Mouse (Mus musculus): ENCODE data around the gene Tfec. TPM values are rescaled to one million over a fixed set of nuclear protein-coding genes. Genes with fewer than 3 reads are reported as not detected.

Tfec gene
- 3.0 and 3.6 TPM in 2 replicates for polyA plus RNA-seq (2015; fragmentation: Nextera tagmentation; extraction: Ambion mirVana)

DNA sequence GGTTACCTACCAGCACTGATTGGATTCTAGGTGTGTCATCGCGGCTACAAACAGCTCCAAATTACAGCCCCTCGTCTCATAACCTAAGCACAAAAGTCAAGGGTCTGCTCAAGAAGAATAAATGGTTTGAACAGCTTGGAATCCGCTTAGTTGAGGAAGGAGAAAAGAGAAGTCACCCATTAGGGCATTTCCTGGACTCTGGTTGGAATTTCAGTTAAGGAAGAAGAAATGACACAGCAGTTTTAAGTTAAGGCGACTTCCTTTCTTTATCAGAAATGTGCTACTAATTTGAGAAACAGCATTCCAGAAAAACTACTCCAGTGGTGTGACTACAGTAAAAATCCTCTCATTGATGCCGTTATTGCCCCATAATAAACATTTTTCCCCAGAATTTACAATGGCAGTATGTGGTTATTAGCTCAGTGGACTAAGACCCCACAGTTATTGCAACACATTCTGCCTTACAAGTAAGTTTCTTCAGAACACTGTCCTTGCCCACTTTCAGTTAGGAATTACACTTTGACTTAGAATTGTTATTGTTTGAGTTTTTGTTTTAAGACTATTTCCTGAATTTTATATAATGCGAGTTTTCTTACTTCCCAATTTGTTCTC lies at the start of gene Tfec:
Tfec (minus strand) TSS at position 191 of the 612 bp plus-strand sequence.
- DNase-seq (no peak), ATAC-seq (ENCODE audit: low read depth) (no peak)
- Histone ChIP-seq H3K9ac (no peak within 1 kb of the TSS), H3K4me1 (replicated peaks) (no peaks in the 10 kb centered on the region), H3K36me3 (no peaks in the 10 kb centered on the region), H3K9me3 (replicated peaks) (no peaks in the 10 kb centered on the region), H3K27me3 (no peaks in the 10 kb centered on the region), H3K27ac (no peak within 1 kb of the TSS), H3K4me2 (no peak within 1 kb of the TSS), H3K4me3 (replicated peaks) (peak within 1 kb of the TSS; percentile 18; the same call in 1 of the 2 replicates)
- 25% methylated on average over 7 of the region's 7 CpGs for WGBS (ENCODE audit: insufficient replicate concordance)

GRCm38 (mm10) chr6:16947837-16948236 lies 49.6 kb upstream of the Tfec start:
- no peaks in the 10 kb centered on the region for H3K36me3 ChIP-seq
- H3K27me3 ChIP-seq = no peaks in the 10 kb centered on the region
- DNase-seq = no peak
- H3K4me2 ChIP-seq = no peak overlapping the region
- ATAC-seq (ENCODE audit: low read depth) = no peak
- H3K4me1 ChIP-seq (replicated peaks) = no peaks in the 10 kb centered on the region
- H3K9me3 ChIP-seq (replicated peaks) = no peaks in the 10 kb centered on the region
- H3K27ac ChIP-seq = no peak overlapping the region
- 52% methylated on average over 3 of the region's 3 CpGs for WGBS (ENCODE audit: insufficient replicate concordance)
- no peak overlapping the region for H3K9ac ChIP-seq
- H3K4me3 ChIP-seq (replicated peaks) = no peak overlapping the region

DNA sequence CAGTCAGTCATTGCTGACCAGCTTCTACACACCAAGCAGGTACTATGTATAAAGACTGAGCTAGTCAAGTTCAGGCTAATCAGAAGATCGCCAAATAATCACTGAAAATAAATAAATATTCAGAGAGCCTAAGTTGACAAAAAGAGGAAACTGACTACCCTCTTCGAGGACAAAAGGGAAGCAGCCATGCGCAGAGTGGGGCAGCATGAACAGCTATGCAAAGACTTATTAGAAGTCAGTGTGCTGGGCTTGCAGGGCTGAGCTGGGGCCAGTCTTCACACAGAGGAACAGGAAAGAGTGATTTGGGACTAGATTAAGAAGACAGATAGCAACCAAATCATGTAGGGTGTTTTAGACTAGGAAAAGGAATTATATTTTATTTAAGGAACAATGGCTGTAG lies 45.3 kb upstream of the Tfec start:
- ATAC-seq (ENCODE audit: low read depth) (no peak), DNase-seq (no peak)
- no peak overlapping the region for H3K27ac ChIP-seq
- H3K9ac ChIP-seq = no peak overlapping the region
- no peaks in the 10 kb centered on the region for H3K36me3 ChIP-seq
- no peak overlapping the region for H3K4me2 ChIP-seq
- H3K9me3 ChIP-seq (replicated peaks) = no peaks in the 10 kb centered on the region
- H3K27me3 ChIP-seq = no peaks in the 10 kb centered on the region
- no peaks in the 10 kb centered on the region for H3K4me1 ChIP-seq (replicated peaks)
- H3K4me3 ChIP-seq (replicated peaks) = no peak overlapping the region
- WGBS (ENCODE audit: insufficient replicate concordance) = 14% methylated on average over 3 of the region's 3 CpGs

DNA sequence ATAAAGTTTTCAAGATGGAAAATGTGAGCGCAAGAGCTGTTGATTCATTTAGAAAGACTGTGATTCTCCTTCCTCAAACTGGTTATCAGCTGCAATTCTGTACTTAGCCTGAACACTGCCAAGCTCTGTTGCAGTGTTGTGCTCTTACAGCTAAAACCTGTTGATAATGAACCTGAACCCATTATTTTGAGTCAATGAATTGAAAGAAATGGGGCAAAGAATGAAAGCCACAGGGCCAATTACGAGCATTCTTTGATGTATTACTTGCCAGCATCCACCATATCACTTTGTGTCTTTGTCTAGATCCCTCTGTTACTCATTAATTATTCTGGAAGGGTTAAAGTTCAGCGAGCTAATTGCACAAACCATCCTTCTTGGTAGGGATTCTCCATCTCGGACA lies 44.2 kb upstream of the Tfec start:
- Histone ChIP-seq H3K4me2 (no peak overlapping the region), H3K9me3 (replicated peaks) (no peaks in the 10 kb centered on the region), H3K27me3 (no peaks in the 10 kb centered on the region), H3K9ac (no peak overlapping the region), H3K4me1 (replicated peaks) (no peaks in the 10 kb centered on the region), H3K36me3 (no peaks in the 10 kb centered on the region), H3K27ac (no peak overlapping the region), H3K4me3 (replicated peaks) (no peak overlapping the region)
- DNase-seq (no peak), ATAC-seq (ENCODE audit: low read depth) (no peak)
- 59% methylated on average over 4 of the region's 4 CpGs for WGBS (ENCODE audit: insufficient replicate concordance)

DNA sequence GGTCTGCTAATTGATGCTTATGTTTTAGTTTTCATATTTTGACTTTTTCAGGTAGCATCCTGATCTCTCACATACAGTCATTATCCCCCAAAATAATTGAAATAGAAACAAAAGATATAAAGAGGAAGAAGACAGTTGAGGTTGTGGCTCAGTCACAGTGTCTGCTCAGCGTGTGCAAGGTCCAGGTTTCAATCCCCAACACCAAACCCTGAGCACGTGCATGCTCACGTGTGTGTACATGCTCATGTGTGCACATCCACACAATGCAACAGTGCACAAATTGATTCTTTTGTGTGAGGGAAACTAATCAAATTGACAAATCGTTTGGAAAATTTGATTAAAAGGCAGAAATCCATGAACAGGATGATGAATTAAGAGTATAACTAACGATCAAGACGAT lies 32.8 kb upstream of the Tfec start:
- DNase-seq (no peak), ATAC-seq (ENCODE audit: low read depth) (no peak)
- H3K9ac ChIP-seq = no peak overlapping the region
- H3K4me2 ChIP-seq = no peak overlapping the region
- H3K27me3 ChIP-seq = no peaks in the 10 kb centered on the region
- H3K4me3 ChIP-seq (replicated peaks) = no peak overlapping the region
- no peaks in the 10 kb centered on the region for H3K36me3 ChIP-seq
- H3K9me3 ChIP-seq (replicated peaks) = no peaks in the 10 kb centered on the region
- 66% methylated on average over 6 of the region's 6 CpGs for WGBS (ENCODE audit: insufficient replicate concordance)
- no peak overlapping the region for H3K27ac ChIP-seq
- no peaks in the 10 kb centered on the region for H3K4me1 ChIP-seq (replicated peaks)

DNA sequence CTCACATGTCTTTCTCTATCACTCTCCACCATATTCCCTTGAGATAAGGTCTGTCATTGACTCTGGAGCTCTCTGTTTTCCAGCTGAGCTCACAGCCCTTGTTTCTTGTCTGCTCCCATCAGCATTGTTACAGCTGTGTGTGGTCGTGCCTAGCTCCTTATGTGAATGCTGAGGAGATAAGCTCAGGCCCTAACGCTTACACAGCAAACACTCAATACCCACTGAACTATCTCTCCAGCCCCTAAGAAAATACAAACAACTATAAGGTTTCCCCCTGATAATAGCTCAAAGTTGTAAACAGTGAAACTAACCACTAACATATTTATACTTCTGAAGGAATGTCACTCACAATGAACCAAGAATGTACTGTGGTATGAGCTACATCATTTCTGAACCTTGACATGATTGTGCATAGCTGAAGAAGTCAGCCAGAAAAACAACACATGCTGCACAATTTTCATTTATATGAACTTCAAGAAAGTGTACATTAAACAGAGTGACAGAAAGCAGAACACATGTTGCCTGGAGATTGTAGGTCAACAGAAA lies 21.9 kb upstream of the Tfec start:
- Histone ChIP-seq H3K9me3 (replicated peaks) (no peaks in the 10 kb centered on the region), H3K4me1 (replicated peaks) (no peaks in the 10 kb centered on the region), H3K9ac (no peak overlapping the region), H3K27me3 (no peaks in the 10 kb centered on the region), H3K36me3 (no peaks in the 10 kb centered on the region), H3K27ac (no peak overlapping the region), H3K4me3 (replicated peaks) (no peak overlapping the region), H3K4me2 (no peak overlapping the region)
- DNase-seq = no peak
- no peak for ATAC-seq (ENCODE audit: low read depth)
- WGBS (ENCODE audit: insufficient replicate concordance) = 13% methylated on average over 2 of the region's 2 CpGs

DNA sequence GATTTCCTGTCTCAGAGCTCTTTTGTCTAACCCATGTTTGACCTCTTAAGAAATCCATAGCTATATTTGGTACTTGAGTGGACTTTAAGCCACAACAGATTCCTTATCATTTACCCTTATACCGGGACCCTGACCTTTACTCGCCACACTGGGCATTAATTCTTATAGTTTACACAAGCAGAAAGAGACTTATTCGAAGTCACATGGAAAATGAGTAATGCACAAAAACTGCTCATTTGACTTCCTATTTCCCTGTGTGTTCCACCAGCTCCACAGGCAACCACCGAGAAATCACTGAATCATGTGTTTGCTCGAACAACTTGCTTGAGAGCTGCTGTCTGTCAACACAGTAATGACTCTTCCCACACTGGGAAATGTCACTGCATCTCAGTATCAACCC lies 6.4 kb downstream of the Tfec start:
- no peak for ATAC-seq (ENCODE audit: low read depth)
- 27% methylated on average over 5 of the region's 5 CpGs for WGBS (ENCODE audit: insufficient replicate concordance)

DNA sequence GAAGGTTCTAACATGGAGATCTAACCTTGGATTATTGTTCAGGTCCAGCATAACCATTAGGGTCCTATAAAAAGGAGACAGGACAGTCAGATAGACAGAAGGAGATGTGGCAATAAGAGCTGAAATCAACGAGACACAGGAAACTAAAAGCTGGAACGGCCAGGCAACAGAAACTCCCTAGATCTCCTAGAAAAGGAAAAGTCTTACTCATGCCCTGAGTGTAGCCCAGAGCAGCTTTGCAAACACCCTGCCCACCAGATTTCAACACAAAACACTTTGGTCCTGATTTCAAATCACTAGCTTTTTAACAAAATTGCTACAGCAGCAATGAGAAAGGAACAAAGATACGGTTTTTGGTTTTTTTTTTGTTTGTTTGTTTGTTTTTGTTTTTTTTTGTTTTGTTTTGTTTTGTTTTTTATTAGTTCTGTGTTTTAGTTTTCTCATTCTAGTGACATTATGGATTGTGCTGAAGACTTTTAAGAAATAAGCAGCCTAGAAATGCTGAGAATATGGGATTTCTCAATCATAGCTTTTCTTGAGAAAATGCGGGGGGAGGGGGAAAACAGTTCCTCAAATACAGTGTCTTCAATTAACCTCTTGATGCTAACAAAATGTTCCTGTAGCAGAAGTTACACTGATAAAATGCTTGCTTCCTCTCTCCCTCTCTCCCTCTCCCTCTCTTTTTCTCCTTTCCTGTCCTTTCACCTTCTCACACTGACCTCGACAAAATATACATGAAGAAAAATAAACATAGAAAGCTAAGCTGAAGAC lies 14.5 kb downstream of the Tfec start:
- no peak overlapping the region for H3K27ac ChIP-seq
- no peak overlapping the region for H3K9ac ChIP-seq
- H3K36me3 ChIP-seq = no peaks in the 10 kb centered on the region
- H3K27me3 ChIP-seq = no peaks in the 10 kb centered on the region
- no peak overlapping the region for H3K4me3 ChIP-seq (replicated peaks)
- DNase-seq (no peak), ATAC-seq (ENCODE audit: low read depth) (no peak)
- no peaks in the 10 kb centered on the region for H3K9me3 ChIP-seq (replicated peaks)
- no peaks in the 10 kb centered on the region for H3K4me1 ChIP-seq (replicated peaks)
- no peak overlapping the region for H3K4me2 ChIP-seq
- 46% methylated on average over 5 of the region's 5 CpGs for WGBS (ENCODE audit: insufficient replicate concordance)

More for the DNA sequence above, 6.4 kb downstream of the Tfec start:
- Histone ChIP-seq H3K9me3 (replicated peaks) (no peaks in the 10 kb centered on the region), H3K4me1 (replicated peaks) (no peaks in the 10 kb centered on the region), H3K27me3 (no peaks in the 10 kb centered on the region), H3K9ac (no peak overlapping the region), H3K27ac (no peak overlapping the region), H3K4me2 (no peak overlapping the region), H3K4me3 (replicated peaks) (no peak overlapping the region), H3K36me3 (no peaks in the 10 kb centered on the region)
- no peak for DNase-seq

DNA sequence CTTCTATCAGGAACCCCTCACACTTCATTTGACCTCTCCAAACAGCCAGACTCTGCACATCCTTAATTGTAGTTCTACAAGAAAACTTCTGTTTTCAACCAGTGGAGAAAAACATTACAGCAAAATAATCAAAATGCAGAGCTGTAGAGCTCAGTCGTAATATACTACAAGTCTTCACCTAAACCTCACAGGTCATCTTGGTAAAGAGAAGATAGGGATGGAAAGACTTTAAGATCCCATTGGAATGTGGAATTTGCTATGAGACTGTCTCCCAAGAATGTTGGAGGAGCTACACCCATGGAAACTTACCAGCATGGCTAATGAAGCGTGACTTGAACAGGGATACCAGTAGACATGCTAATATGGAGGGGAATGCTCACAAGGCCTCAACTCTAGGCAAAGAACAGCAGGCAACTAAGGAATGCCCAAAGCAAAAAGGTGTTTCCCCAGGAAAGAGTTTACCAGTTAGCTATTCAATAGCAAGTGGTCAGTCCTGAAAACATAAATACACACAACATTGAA lies 24.2 kb downstream of the Tfec start:
- no peak overlapping the region for H3K9ac ChIP-seq
- H3K27ac ChIP-seq = no peak overlapping the region
- DNase-seq (no peak), ATAC-seq (ENCODE audit: low read depth) (no peak)
- H3K36me3 ChIP-seq = no peaks in the 10 kb centered on the region
- no peaks in the 10 kb centered on the region for H3K4me1 ChIP-seq (replicated peaks)
- no peaks in the 10 kb centered on the region for H3K27me3 ChIP-seq
- WGBS (ENCODE audit: insufficient replicate concordance) = 65% methylated on average over 2 of the region's 2 CpGs
- no peak overlapping the region for H3K4me3 ChIP-seq (replicated peaks)
- H3K9me3 ChIP-seq (replicated peaks) = no peaks in the 10 kb centered on the region
- H3K4me2 ChIP-seq = no peak overlapping the region

- no peak for DNase-seq
- ATAC-seq (ENCODE audit: low read depth) = no peak
- WGBS (ENCODE audit: insufficient replicate concordance) = 4% methylated on average over 2 of the region's 2 CpGs
Observed at GRCm38 (mm10) chr6:16870067-16870466, 28.2 kb downstream of the Tfec start.

DNA sequence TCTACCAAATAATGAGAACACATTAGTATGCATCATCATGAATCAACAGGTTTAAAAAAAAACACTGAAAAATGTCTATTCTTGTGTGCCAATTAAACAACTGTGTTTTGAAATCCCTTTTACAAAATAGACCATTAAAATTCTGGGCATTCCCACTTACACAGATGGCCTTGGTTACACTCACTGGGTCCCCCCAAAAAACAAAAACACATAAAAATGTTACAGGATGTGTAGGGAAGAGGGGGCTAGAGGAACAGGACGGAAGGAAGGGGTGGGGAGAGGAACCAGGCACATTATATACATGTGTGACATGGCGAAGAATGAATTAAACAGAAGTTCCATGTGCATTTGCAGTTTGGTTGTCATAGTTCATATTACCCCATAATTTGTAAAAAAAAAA lies 29.9 kb downstream of the Tfec start:
- no peaks in the 10 kb centered on the region; the same call in 1 of the 2 replicates for H3K27me3 ChIP-seq
- no peaks in the 10 kb centered on the region for H3K9me3 ChIP-seq (replicated peaks)
- ATAC-seq (ENCODE audit: low read depth) = no peak
- no peaks in the 10 kb centered on the region for H3K36me3 ChIP-seq
- DNase-seq = no peak
- WGBS (ENCODE audit: insufficient replicate concordance) = 48% methylated on average over 2 of the region's 2 CpGs
- H3K4me1 ChIP-seq (replicated peaks) = no peaks in the 10 kb centered on the region
- no peak overlapping the region for H3K9ac ChIP-seq
- no peak overlapping the region for H3K4me3 ChIP-seq (replicated peaks)
- H3K27ac ChIP-seq = no peak overlapping the region
- no peak overlapping the region for H3K4me2 ChIP-seq

More at GRCm38 (mm10) chr6:16870067-16870466, 28.2 kb downstream of the Tfec start:
- H3K9ac ChIP-seq = no peak overlapping the region
- no peaks in the 10 kb centered on the region for H3K9me3 ChIP-seq (replicated peaks)
- H3K36me3 ChIP-seq = no peaks in the 10 kb centered on the region
- H3K4me1 ChIP-seq (replicated peaks) = no peaks in the 10 kb centered on the region
- no peak overlapping the region for H3K27ac ChIP-seq
- H3K4me3 ChIP-seq (replicated peaks) = no peak overlapping the region
- H3K27me3 ChIP-seq = no peaks in the 10 kb centered on the region
- no peak overlapping the region for H3K4me2 ChIP-seq

Measured in liver, embryonic 13.5 days (tissue).